Mouse (Mus musculus): ENCODE measurements around the gene Tut7. TPM values are rescaled to one million over a fixed set of nuclear protein-coding genes. Genes with fewer than 3 reads are reported as not detected.
"Not testable (repeated sequence)": the region's sequence is repeated elsewhere in the genome, so short reads cannot be mapped to it uniquely, and the experiment has no call there.

The Tut7 gene
- polyA plus RNA-seq, 1 experiment from 2014 or later: 49.3 TPM

DNA sequence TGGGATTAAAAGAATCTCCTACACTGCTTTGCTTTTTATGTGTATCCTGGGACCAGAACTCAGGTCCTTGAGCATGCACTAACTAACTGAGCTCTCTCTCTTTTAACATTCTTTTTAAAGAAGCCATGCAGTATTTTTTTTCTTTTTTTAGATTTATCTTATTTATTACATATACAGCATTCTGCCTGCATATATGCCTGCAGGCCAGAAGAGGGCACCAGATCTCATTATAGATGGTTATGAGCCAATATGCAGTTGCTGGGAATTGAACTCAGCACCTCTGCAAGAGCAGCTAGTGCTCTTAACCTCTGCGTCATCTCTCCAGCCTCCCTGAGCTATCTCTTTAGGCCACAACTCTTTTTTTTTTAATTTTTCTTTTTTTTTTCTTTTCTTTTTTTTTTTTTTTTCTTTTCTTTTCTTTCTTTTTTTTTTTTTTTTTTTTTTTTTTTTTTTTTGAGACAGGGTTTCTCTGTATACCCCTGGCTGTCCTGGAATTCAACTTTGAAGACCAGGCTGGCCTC is 43.1 kb downstream of the Tut7 start:
- H3K36me3 ChIP-seq: peaks cover 91% of the 10 kb centered on the region
- not testable (repeated sequence) for H3K4me2 ChIP-seq; H3K4me3 ChIP-seq; H3K9ac ChIP-seq; H3K27me3 ChIP-seq; H3K27ac ChIP-seq; ATAC-seq (ENCODE audit: borderline replicate concordance, extremely low read depth, low FRiP score, low TSS enrichment); H3K4me1 ChIP-seq; H3K9me3 ChIP-seq
- 86% methylated on average over 1 of the region's 1 CpGs for WGBS

DNA sequence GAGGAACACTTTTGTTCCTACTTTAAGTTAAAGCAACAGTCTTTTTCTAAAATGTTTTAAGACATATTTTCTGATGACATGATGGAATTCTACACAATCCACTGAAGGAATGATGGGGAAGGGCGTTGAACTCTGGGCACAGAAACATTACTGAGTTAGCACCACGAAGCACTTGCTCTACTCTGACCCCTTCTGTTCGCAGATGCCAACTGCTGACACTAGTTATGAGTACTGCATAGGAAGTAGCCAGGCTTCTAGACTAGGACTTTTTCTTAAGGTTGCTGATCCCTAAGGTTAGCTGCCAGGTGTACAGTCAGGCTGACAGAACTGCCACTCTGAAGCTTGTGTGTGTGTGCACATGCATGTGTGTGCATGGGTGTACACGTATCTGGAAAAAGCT is 43.7 kb downstream of the Tut7 start:
- Histone ChIP-seq H3K4me2 (no peak overlapping the region), H3K9me3 (no peaks in the 10 kb centered on the region), H3K4me3 (no peak overlapping the region), H3K27me3 (no peaks in the 10 kb centered on the region), H3K4me1 (no peaks in the 10 kb centered on the region), H3K36me3 (peaks cover 86% of the 10 kb centered on the region), H3K27ac (no peak overlapping the region), H3K9ac (no peak overlapping the region)
- WGBS: 82% methylated on average over 4 of the region's 4 CpGs
- no peak for ATAC-seq (ENCODE audit: borderline replicate concordance, extremely low read depth, low FRiP score, low TSS enrichment)

DNA sequence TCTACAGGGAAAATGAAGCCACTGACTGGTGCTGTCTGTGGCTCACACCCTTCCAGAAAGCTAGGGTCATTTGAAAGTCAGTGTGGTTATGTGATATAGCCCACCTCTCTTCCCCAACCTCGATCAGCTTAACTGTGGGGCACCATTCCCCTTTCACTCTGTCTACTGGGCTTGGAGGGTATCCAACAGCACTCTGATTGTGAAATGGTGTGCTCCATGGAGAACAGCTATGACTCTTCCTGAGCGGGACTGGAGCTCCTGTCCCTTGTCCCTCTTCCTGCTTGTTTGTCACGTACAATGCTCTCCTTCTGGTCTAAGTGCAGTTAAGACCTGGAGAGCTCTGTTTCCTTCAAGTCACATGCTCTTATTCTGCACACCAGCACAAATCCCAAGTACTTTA is 47.8 kb downstream of the Tut7 start:
- WGBS: 54% methylated on average over 3 of the region's 3 CpGs
- peaks cover 60% of the 10 kb centered on the region for H3K36me3 ChIP-seq

DNA sequence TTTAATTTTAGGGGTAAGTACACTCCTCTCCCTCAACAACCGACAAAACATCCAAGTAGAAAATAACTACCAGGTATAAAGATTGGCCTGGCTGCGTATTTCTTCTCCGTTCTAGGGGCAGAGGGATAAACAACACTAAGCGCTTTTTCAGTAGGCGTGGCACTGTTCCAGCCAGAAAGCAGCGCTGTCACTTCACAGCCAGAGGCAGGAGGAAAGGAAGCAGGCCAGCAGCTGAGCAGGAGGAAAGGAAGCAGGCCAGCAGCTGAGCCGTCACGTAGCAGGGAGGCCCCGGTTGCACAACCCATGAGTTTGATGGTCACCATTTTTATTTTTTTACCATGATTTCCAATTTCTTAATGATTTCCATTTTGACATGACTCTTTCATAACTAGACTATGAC is 51.7 kb downstream of the Tut7 start:
- Histone ChIP-seq H3K27ac (peak overlapping the region; percentile 97), H3K9me3 (no peaks in the 10 kb centered on the region), H3K4me3 (no peak overlapping the region), H3K4me2 (peak overlapping the region; percentile 79; the same call in 1 of the 2 replicates), H3K27me3 (no peaks in the 10 kb centered on the region), H3K36me3 (peaks cover 24% of the 10 kb centered on the region), H3K4me1 (peaks cover 38% of the 10 kb centered on the region), H3K9ac (peak overlapping the region; percentile 29; the same call in 1 of the 2 replicates)
- peak; percentile 47 for ATAC-seq (ENCODE audit: borderline replicate concordance, extremely low read depth, low FRiP score, low TSS enrichment)
- whole genome bisulfite sequencing: 24% methylated on average over 9 of the region's 9 CpGs

More for the DNA sequence above, 47.8 kb downstream of the Tut7 start:
- H3K4me1 ChIP-seq: peaks cover 15% of the 10 kb centered on the region
- H3K27ac ChIP-seq: peak overlapping the region; percentile 63
- H3K27me3 ChIP-seq: no peaks in the 10 kb centered on the region
- peak; percentile 43 for ATAC-seq (ENCODE audit: borderline replicate concordance, extremely low read depth, low FRiP score, low TSS enrichment)
- H3K9ac ChIP-seq: no peak overlapping the region
- no peak overlapping the region for H3K4me2 ChIP-seq
- H3K4me3 ChIP-seq: no peak overlapping the region
- no peaks in the 10 kb centered on the region for H3K9me3 ChIP-seq

- Histone ChIP-seq H3K36me3 (peaks cover 20% of the 10 kb centered on the region), H3K4me1 (peaks cover 42% of the 10 kb centered on the region), H3K4me2 (peak overlapping the region; percentile 79), H3K4me3 (peak overlapping the region; percentile 81; the same call in 1 of the 2 replicates), H3K9me3 (no peaks in the 10 kb centered on the region), H3K9ac (peak overlapping the region; percentile 29; the same call in 1 of the 2 replicates), H3K27ac (peak overlapping the region; percentile 97), H3K27me3 (no peaks in the 10 kb centered on the region)
- WGBS: 34% methylated on average over 9 of the region's 9 CpGs
- ATAC-seq (ENCODE audit: borderline replicate concordance, extremely low read depth, low FRiP score, low TSS enrichment): no peak
Measured at GRCm38 (mm10) chr13:59770847-59771246, 52.1 kb downstream of the Tut7 start.

DNA sequence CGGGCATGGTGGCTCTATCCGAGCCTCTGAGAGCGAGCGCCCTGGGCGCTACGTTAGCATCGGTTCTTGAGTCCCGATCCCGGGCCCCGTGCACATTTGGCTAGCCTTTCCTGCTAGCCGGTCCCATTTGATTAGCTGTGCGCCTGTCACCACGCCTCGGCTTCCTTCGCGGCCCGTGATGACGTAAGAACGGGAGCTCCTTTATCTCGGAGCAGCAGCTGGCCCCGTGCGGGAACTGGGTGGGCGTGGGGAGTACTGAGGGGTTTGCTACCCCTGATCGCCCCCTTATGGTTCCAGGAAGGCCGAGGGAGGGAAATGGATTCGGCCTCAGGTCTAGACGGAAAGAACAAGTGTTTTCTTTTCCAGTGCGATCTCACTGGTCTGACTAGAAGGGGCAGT is 52.8 kb downstream of the Tut7 start:
- Histone ChIP-seq H3K27me3 (no peaks in the 10 kb centered on the region), H3K4me1 (peaks cover 44% of the 10 kb centered on the region)

GRCm38 (mm10) chr13:59769296-59770163 is 53.4 kb downstream of the Tut7 start, which contains the start of gene Isca1:
Gene Isca1 (minus strand): TSS chr13:59769810.
- under 1% methylated on average over 89 of the region's 91 CpGs for WGBS
- H3K27me3 ChIP-seq: no peaks in the 10 kb centered on the region
- H3K27ac ChIP-seq: peak within 1 kb of the TSS; percentile 97
- H3K4me1 ChIP-seq: peaks cover 44% of the 10 kb centered on the region
- H3K4me2 ChIP-seq: peak within 1 kb of the TSS; percentile 79
- peak within 1 kb of the TSS; percentile 81 for H3K4me3 ChIP-seq
- H3K9me3 ChIP-seq: no peaks in the 10 kb centered on the region
- ATAC-seq (ENCODE audit: borderline replicate concordance, extremely low read depth, low FRiP score, low TSS enrichment): peak; percentile 96
- peak within 1 kb of the TSS; percentile 73 for H3K9ac ChIP-seq
- H3K36me3 ChIP-seq: peaks cover 16% of the 10 kb centered on the region

More for the DNA sequence above, 52.8 kb downstream of the Tut7 start:
- peak; percentile 72 for ATAC-seq (ENCODE audit: borderline replicate concordance, extremely low read depth, low FRiP score, low TSS enrichment)
- peak overlapping the region; percentile 79 for H3K4me2 ChIP-seq
- H3K9me3 ChIP-seq: no peaks in the 10 kb centered on the region
- H3K4me3 ChIP-seq: peak overlapping the region; percentile 81
- under 1% methylated on average over 28 of the region's 28 CpGs for WGBS
- peaks cover 16% of the 10 kb centered on the region for H3K36me3 ChIP-seq
- peak overlapping the region; percentile 59 for H3K9ac ChIP-seq
- peak overlapping the region; percentile 97 for H3K27ac ChIP-seq

DNA sequence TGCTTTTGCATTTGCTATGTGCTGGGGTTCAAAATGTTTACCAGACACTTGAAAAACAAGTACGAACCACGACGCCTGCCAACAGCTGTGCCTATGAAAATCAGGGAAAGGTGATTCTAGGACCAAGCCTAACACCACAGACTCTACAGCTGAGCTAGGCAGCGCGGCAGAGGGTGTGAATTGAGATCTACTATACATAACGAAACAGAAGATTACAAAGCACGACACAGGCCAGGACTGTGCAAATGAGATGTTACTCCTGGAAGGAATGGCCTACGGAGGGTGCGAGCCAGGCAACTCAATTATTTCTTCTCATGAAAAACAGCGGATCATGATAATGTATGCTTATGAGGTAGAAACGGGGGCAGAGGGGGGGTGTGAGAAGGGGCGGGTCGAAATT is 54.4 kb downstream of the Tut7 start:
- peak overlapping the region; percentile 81 for H3K4me3 ChIP-seq
- H3K36me3 ChIP-seq: peaks cover 10% of the 10 kb centered on the region
- H3K9me3 ChIP-seq: no peaks in the 10 kb centered on the region
- peaks cover 44% of the 10 kb centered on the region for H3K4me1 ChIP-seq
- no peaks in the 10 kb centered on the region for H3K27me3 ChIP-seq
- peak overlapping the region; percentile 73 for H3K9ac ChIP-seq
- 17% methylated on average over 13 of the region's 13 CpGs for WGBS
- H3K4me2 ChIP-seq: peak overlapping the region; percentile 79
- H3K27ac ChIP-seq: no peak overlapping the region
- no peak for ATAC-seq (ENCODE audit: borderline replicate concordance, extremely low read depth, low FRiP score, low TSS enrichment)

DNA sequence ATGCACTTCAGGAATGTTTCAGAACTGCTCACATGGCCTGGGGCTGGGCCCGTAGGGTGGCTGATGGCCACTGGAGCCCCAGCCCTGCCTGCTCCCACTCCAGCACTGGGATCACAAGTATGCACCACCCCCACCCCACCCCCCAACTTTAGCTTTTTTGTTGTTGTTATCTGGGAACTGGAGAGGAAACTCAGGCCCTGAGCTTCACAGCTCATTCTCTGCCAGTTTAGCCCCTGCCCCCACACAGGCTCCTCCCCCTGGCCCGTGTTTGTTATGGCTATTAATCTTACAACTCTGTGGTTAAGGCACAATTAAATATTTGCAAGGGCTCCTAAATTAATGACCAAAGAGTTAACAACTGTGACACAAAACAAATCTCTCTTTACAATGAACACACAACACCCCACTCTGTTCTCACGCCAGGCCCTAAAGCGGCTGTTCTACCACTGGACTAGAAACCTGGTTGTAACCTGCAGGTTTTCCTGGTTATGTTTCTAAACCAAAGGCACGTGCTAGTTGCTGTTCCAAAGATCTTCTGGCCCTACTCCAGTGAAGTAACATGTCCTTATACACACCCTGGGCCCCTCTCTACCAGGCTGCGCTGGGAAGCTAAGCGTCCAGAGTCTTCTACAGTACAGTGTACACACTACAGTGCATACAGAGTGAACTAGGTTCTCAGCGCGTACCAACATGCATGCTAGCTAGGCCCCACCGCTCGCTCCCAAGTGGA is 56.0 kb downstream of the Tut7 start:
- Histone ChIP-seq H3K4me1 (peaks cover 42% of the 10 kb centered on the region), H3K36me3 (peaks cover 10% of the 10 kb centered on the region; the same call in 1 of the 2 replicates), H3K9ac (peak overlapping the region; percentile 11; the same call in 1 of the 2 replicates), H3K4me3 (peak overlapping the region; percentile 6; the same call in 1 of the 2 replicates), H3K4me2 (peak overlapping the region; percentile 79), H3K9me3 (no peaks in the 10 kb centered on the region), H3K27me3 (no peaks in the 10 kb centered on the region), H3K27ac (peak overlapping the region; percentile 30)
- ATAC-seq (ENCODE audit: borderline replicate concordance, extremely low read depth, low FRiP score, low TSS enrichment): no peak
- 49% methylated on average over 11 of the region's 11 CpGs for WGBS

DNA sequence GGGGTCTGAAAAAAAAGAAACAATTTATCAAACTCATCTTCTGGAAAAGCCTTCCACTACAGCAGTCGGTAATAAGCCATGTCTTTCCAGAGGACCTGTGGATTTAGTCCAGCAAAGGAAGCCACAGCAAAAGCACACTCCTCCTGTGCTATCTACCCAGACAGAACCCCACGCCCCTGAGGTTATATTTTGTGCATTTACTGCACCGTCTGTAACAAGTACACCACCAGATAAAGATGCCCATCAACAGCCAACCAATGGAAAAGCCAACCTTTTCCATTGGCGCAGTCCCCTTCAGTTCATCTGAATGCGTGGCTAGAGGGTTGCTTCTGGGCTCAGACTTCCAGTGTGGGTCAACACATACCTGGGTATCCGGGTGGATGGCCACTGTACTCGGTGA is 60.2 kb downstream of the Tut7 start:
- no peak overlapping the region for H3K4me2 ChIP-seq
- 82% methylated on average over 7 of the region's 7 CpGs for WGBS
- no peak for ATAC-seq (ENCODE audit: borderline replicate concordance, extremely low read depth, low FRiP score, low TSS enrichment)
- H3K9ac ChIP-seq: no peak overlapping the region
- H3K36me3 ChIP-seq: peaks cover 37% of the 10 kb centered on the region
- H3K4me1 ChIP-seq: peaks cover 21% of the 10 kb centered on the region
- no peaks in the 10 kb centered on the region for H3K9me3 ChIP-seq
- H3K4me3 ChIP-seq: no peak overlapping the region
- H3K27ac ChIP-seq: no peak overlapping the region
- H3K27me3 ChIP-seq: no peaks in the 10 kb centered on the region

GRCm38 (mm10) chr13:59756906-59757305 is 66.0 kb downstream of the Tut7 start:
- H3K27ac ChIP-seq: no peak overlapping the region

More at GRCm38 (mm10) chr13:59756906-59757305, 66.0 kb downstream of the Tut7 start:
- H3K4me2 ChIP-seq: no peak overlapping the region
- ATAC-seq (ENCODE audit: borderline replicate concordance, extremely low read depth, low FRiP score, low TSS enrichment): peak; percentile 40; the same call in 1 of the 2 replicates
- H3K9me3 ChIP-seq: no peaks in the 10 kb centered on the region
- no peak overlapping the region for H3K4me3 ChIP-seq
- H3K27me3 ChIP-seq: no peaks in the 10 kb centered on the region
- 80% methylated on average over 7 of the region's 7 CpGs for WGBS
- no peak overlapping the region for H3K9ac ChIP-seq
- H3K36me3 ChIP-seq: peaks cover 43% of the 10 kb centered on the region
- H3K4me1 ChIP-seq: no peaks in the 10 kb centered on the region

Measured in lung, embryonic 15.5 days (tissue).